Mouse (Mus musculus) embryonic facial prominence, embryonic 11.5 days (tissue): ENCODE data around the gene Gse1. TPM values are rescaled to one million over a fixed set of nuclear protein-coding genes. Genes with fewer than 3 reads are reported as not detected.

Experiments
- ATAC-seq: fragments of 200-750 bp; cut with Nextera tagmentation; replicated peaks from 2 replicates; pipeline ENCODE4 v1.8.0; 2017; ENCODE audit warnings: low read depth; ENCODE audit not compliant: insufficient number of reproducible peaks, low FRiP score, low TSS enrichment
- DNase-seq: peaks from one replicate; pipeline ENCODE4 v3.0.0-alpha.2; 2015; ENCODE audit warnings: low spot score
- H3K27ac ChIP-seq: fragments of 300-500 bp; sonication (generic); replicated peaks from 2 replicates; pipeline ENCODE4 v1.5.1; 2014; ENCODE audit warnings: mild to moderate bottlenecking, low read depth, low read length, control low read depth
- H3K27me3 ChIP-seq: fragments of 300-500 bp; sonication (generic); 2 replicates; pipeline ENCODE4 v1.6.1; 2014; ENCODE audit warnings: mild to moderate bottlenecking, low read length, moderate library complexity, mixed read lengths; ENCODE audit not compliant: control insufficient read depth, insufficient read depth
- H3K36me3 ChIP-seq: fragments of 300-500 bp; sonication (generic); replicated peaks from 2 replicates; pipeline ENCODE4 v1.6.1; 2014; ENCODE audit warnings: low read depth, mild to moderate bottlenecking, low read length, moderate library complexity, mixed read lengths; ENCODE audit not compliant: control insufficient read depth, insufficient read depth
- H3K4me1 ChIP-seq: fragments of 300-500 bp; sonication (generic); 2 replicates; pipeline ENCODE4 v1.6.1; 2014; ENCODE audit warnings: low read length, mixed read lengths; ENCODE audit not compliant: control insufficient read depth, insufficient read depth
- H3K4me2 ChIP-seq: fragments of 300-500 bp; sonication (generic); 2 replicates; pipeline ENCODE4 v1.6.1; 2014; ENCODE audit warnings: low read depth, mild to moderate bottlenecking, control low read depth, low read length, moderate library complexity
- H3K4me3 ChIP-seq: fragments of 300-500 bp; sonication (generic); 2 replicates; pipeline ENCODE4 v1.5.1; 2014; ENCODE audit warnings: low read depth, low read length, control low read depth
- H3K9ac ChIP-seq: fragments of 300-500 bp; sonication (generic); replicated peaks from 2 replicates; pipeline ENCODE4 v1.6.1; 2014; ENCODE audit warnings: mild to moderate bottlenecking, control low read depth, low read length
- H3K9me3 ChIP-seq: fragments of 300-500 bp; sonication (generic); replicated peaks from 2 replicates; pipeline ENCODE4 v1.6.1; 2016; ENCODE audit warnings: mild to moderate bottlenecking, low read length, inconsistent platforms, mixed read lengths; ENCODE audit not compliant: control insufficient read depth
- WGBS: fragments of 180-500 bp; shearing (Covaris S2); extraction: QIAGEN DNeasy Blood & Tissue Kit; methylation state at CpG from one replicate; pipeline ENCODE4 v1.1.7; 2014; 5-methylcytosine and 5-hydroxymethylcytosine counted together
- polyA plus RNA-seq: library from polyadenylated mRNA; unstranded; fragments of >200 nt; fragmentation: Nextera tagmentation; extraction: Ambion mirVana; gene quantifications from 2 replicates; pipeline ENCODE4 v1.2.1, GENCODE M21; 2014

Gse1 gene
- polyA plus RNA-seq, 1 experiment from 2014 or later, result 8.1 TPM

DNA sequence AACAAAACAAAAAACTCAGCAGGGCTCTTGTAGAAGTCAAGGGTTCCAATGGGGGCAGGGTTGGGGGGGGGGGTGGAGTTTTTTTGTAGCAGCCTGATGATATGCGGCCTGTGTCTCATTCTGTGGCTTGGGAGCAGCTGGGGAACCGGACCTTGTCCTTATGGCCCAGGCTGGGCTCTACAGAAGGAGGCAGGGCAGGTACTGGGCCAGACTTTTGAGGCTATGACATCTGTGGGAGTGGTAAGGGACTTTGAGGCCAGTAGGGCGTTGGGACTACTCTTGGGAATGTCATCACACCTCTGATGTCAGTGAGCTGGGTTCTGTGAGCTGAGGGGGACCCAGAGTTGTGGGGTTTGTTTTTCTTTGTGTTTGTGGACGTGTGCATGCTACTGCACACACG lies 267.2 kb downstream of the Gse1 start:
- no peak overlapping the region for H3K9ac ChIP-seq

DNA sequence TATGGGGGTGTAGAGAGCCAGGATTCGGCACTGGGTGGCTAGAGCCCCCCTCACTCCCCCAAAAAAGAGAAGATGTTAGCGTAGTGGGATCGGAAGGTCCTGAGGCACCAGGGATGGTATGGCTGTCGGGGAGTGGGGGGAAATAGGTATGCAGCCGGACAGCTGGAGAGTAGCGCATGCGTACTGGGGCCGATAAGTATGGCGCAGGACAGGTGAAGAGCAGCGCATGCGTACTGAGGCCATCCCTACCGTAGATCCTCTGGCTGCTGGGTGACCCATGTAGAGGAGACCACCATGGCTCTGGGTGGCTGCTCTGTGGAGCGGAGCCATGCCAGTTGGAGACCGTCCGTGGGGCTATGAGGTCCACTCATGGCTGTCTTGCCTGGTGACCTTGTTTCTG lies 268.2 kb downstream of the Gse1 start:
- Histone ChIP-seq H3K9me3 (no peaks in the 10 kb centered on the region), H3K4me2 (no peak overlapping the region), H3K27ac (no peak overlapping the region), H3K4me1 (peaks cover 32% of the 10 kb centered on the region), H3K9ac (no peak overlapping the region), H3K4me3 (no peak overlapping the region), H3K36me3 (no peaks in the 10 kb centered on the region), H3K27me3 (no peaks in the 10 kb centered on the region)
- DNase-seq (no peak), ATAC-seq (no peak)
- 96% methylated on average over 15 of the region's 15 CpGs for WGBS

More for the DNA sequence above, 267.2 kb downstream of the Gse1 start:
- DNase-seq (no peak), ATAC-seq (no peak)
- Histone ChIP-seq H3K9me3 (no peaks in the 10 kb centered on the region), H3K4me3 (no peak overlapping the region), H3K4me2 (no peak overlapping the region), H3K36me3 (no peaks in the 10 kb centered on the region), H3K27ac (0 out of 2 replicates have a peak overlapping the region, but pooled peaks have one; percentile 20), H3K27me3 (no peaks in the 10 kb centered on the region; the same call in 1 of the 2 replicates), H3K4me1 (peaks cover 32% of the 10 kb centered on the region)
- 78% methylated on average over 5 of the region's 5 CpGs for WGBS

DNA sequence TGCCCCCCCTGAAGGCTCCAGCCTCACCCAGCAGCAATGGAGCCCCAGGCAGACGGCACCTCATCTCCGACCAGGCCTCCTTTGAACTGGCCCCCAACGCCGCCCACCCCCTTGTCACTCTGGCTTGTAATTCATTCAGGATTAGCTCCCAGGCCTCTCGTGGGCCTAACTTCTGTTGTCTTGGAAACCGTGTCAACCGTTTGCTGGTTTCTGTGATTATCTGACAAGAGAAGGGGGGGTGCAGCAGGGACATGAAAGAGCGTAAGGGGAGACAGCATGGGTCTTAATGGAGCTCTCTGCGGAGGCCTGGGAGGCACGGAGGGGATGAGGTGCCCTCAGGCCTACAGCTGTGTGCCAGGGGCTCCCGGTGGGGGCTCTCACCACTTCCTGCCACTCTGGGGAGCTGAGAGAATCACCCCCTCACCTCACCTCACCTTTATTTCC lies 269.3 kb downstream of the Gse1 start:
- no peak overlapping the region for H3K4me3 ChIP-seq
- no peaks in the 10 kb centered on the region for H3K27me3 ChIP-seq
- ATAC-seq (no peak), DNase-seq (peak; percentile 67)
- H3K4me2 ChIP-seq, result 0 out of 2 replicates have a peak overlapping the region, but pooled peaks have one; percentile 16
- 21% methylated on average over 11 of the region's 11 CpGs for WGBS
- 0 out of 2 replicates have a peak overlapping the region, but pooled peaks have one; percentile 47 for H3K27ac ChIP-seq
- H3K9ac ChIP-seq, result peak overlapping the region; percentile 41
- peaks cover 30% of the 10 kb centered on the region for H3K4me1 ChIP-seq
- no peaks in the 10 kb centered on the region for H3K36me3 ChIP-seq
- H3K9me3 ChIP-seq, result no peaks in the 10 kb centered on the region

DNA sequence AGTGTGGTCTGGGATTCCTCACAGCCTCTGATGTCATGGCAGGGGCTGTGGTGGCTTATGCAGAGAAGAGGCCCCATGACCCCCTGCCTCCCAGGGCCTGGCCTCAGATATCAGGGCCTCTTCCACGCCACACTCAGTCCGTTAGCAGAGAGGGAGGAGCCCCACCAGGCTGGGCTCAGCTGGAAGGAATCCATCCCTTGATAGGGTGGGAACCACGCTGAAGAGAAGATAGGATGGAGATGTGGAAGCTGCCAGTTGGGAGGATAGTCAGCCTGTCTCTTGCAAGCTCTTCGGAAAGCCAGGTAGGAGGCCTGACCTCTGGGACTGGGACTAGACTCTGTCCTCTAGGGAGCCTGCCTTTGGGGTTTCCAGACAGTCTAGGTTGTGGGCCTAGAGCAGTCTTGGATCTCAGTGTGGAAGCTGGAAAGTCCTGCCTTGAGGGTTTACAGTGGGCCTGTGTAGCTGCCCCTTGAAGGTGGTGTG lies 270.1 kb downstream of the Gse1 start:
- WGBS, result 22% methylated on average over 4 of the region's 4 CpGs
- no peaks in the 10 kb centered on the region for H3K36me3 ChIP-seq

DNA sequence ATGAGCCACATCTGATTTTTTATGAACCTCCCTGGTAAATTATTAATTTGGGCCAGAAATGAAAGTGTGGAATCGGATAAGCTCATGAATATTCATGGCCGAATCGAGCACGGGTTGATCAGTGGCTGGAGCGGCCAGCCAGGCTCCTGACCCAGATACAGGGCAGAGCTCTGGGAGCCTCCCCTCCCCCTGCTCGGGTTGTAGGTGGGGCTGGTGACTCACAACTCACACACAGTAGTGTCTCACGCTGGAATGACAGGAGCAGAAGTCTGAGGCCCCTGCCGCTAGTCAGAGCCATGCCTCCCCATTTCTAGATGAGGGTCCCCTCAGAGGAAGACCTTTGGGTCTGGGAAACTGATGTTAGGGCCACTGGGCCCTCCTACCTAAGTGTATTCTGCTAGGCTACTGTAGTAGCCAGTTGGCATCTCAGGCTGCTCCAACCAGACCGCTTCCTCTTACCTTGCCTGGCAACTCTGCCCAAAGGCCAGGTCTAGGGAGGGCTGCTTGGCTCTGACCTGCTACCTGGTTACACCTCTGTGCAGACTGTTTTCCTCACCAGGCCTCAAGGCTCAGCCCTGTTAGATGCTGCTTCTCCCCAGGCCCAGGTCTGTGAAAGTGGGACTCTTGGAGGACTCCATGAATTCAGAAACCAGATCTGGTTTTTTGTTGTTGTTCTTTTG lies 270.8 kb downstream of the Gse1 start:
- WGBS, result 21% methylated on average over 9 of the region's 9 CpGs
- Histone ChIP-seq H3K9ac (peak overlapping the region; percentile 22), H3K27me3 (no peaks in the 10 kb centered on the region), H3K36me3 (no peaks in the 10 kb centered on the region), H3K4me3 (no peak overlapping the region), H3K4me2 (peak overlapping the region; percentile 25), H3K27ac (no peak overlapping the region), H3K4me1 (peaks cover 33% of the 10 kb centered on the region), H3K9me3 (no peaks in the 10 kb centered on the region)
- ATAC-seq (no peak), DNase-seq (no peak)

More for the DNA sequence above, 270.1 kb downstream of the Gse1 start:
- H3K4me3 ChIP-seq, result no peak overlapping the region
- DNase-seq, result no peak
- H3K4me1 ChIP-seq, result peaks cover 30% of the 10 kb centered on the region
- ATAC-seq, result no peak; the same call in 1 of the 2 replicates
- H3K27me3 ChIP-seq, result no peaks in the 10 kb centered on the region
- peak overlapping the region; percentile 25 for H3K4me2 ChIP-seq
- H3K27ac ChIP-seq, result peak overlapping the region; percentile 47; the same call in 1 of the 2 replicates
- peak overlapping the region; percentile 41 for H3K9ac ChIP-seq
- no peaks in the 10 kb centered on the region for H3K9me3 ChIP-seq

DNA sequence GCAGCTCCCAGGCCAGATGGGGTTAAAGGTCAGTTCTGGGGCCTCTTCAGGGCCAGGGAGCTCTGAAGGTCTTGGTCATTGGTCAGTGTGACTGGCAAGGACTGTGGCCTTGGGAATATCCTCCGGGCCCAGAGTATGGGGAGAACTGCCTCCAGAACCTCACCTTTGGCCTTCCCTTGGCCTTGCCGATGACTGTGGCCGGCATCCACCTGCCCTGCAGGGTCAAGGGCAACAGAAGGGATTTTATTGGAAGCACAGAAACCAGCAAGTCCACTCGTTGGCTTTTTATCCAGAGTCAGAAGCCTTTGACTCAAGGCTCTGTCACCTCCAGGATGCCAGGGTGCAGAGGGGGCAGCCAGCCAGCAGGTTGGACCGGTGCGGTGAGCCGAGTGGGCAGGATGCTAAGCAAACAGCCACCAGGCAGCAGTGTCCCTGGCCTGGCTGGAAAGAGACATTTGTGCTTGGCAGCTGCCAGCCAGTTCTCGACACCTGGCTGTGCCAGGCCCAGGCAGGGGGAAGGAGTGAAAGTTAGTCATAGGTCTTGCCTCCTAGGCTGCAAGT lies 272.5 kb downstream of the Gse1 start:
- 72% methylated on average over 8 of the region's 8 CpGs for WGBS
- no peaks in the 10 kb centered on the region for H3K27me3 ChIP-seq

DNA sequence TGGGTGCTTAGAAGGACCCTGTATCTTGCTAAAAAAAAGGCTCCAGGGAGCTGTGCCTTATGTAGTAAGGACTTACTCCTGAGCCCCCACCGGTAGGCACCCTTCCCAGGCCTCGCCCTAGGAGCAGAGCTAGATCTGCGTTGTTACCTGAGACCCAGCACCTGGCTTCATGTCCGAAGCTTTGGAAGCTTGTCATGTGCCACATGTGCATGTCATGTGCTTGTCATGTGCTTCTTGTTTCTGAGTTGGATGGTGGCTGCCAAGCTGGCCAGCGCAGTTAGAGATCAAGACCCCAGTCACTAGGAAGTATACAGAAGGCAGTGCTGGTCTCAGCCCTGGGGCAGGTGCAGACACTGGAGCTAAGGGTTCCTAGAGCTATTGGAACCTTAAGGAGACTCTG lies 273.2 kb downstream of the Gse1 start:
- H3K36me3 ChIP-seq, result no peaks in the 10 kb centered on the region
- no peak overlapping the region for H3K27ac ChIP-seq
- no peak for ATAC-seq
- H3K4me1 ChIP-seq, result peaks cover 47% of the 10 kb centered on the region
- H3K9me3 ChIP-seq, result no peaks in the 10 kb centered on the region
- no peaks in the 10 kb centered on the region for H3K27me3 ChIP-seq
- no peak overlapping the region for H3K9ac ChIP-seq
- H3K4me3 ChIP-seq, result no peak overlapping the region
- no peak for DNase-seq
- 81% methylated on average over 5 of the region's 5 CpGs for WGBS
- no peak overlapping the region for H3K4me2 ChIP-seq

More for the DNA sequence above, 272.5 kb downstream of the Gse1 start:
- DNase-seq, result no peak
- H3K4me2 ChIP-seq, result no peak overlapping the region
- no peaks in the 10 kb centered on the region for H3K9me3 ChIP-seq
- H3K9ac ChIP-seq, result no peak overlapping the region
- no peak for ATAC-seq
- H3K36me3 ChIP-seq, result no peaks in the 10 kb centered on the region
- H3K4me1 ChIP-seq, result peaks cover 43% of the 10 kb centered on the region
- no peak overlapping the region for H3K27ac ChIP-seq
- H3K4me3 ChIP-seq, result no peak overlapping the region

DNA sequence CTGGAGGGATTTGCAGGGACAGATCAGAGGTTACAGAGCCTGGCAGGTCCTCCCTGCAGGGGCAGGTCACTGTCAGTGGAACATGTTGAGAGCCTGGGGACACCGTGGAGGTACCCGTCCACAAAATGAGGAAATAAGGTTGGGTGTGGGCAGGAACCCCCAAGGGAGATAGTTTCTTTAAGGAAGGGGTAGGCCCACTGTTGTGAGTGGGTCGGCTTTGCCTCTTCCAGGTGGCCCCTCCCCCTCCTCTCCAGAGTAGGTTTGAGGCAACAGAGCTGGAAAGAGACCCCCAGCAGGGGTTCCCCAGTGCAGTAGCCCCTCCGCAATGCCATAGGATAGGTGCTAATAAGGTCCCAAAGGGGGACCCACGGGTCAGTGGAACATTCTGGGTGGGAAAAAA lies 274.2 kb downstream of the Gse1 start:
- Histone ChIP-seq H3K4me2 (no peak overlapping the region), H3K4me3 (no peak overlapping the region), H3K9ac (no peak overlapping the region), H3K27ac (no peak overlapping the region), H3K4me1 (peaks cover 42% of the 10 kb centered on the region), H3K9me3 (no peaks in the 10 kb centered on the region), H3K27me3 (no peaks in the 10 kb centered on the region), H3K36me3 (no peaks in the 10 kb centered on the region)
- 59% methylated on average over 5 of the region's 5 CpGs for WGBS
- no peak for DNase-seq
- ATAC-seq, result no peak
